Mouse (Mus musculus) brain, embryonic 14.5 days (tissue): ENCODE measurements around the gene Dock9. TPM values are rescaled to one million over a fixed set of nuclear protein-coding genes. Genes with fewer than 3 reads are reported as not detected.

Experiments used
- DNase-seq: peaks from one replicate; pipeline ENCODE4 v3.0.0-alpha.2; 2011; ENCODE audit warnings: low read depth
- CTCF ChIP-seq: fragments of 200-500 bp; IDR thresholded peaks from 2 replicates; pipeline ENCODE4 v1.5.1; 2012; ENCODE audit warnings: inconsistent platforms, mild to moderate bottlenecking, moderate library complexity, borderline replicate concordance; ENCODE audit not compliant: insufficient read depth, insufficient read length; ENCODE audit errors: extremely low read depth
- POLR2A ChIP-seq: fragments of 200-500 bp; IDR thresholded peaks from 2 replicates; pipeline ENCODE4 v1.6.1; 2012; ENCODE audit warnings: mild to moderate bottlenecking, inconsistent platforms, borderline replicate concordance; ENCODE audit not compliant: poor library complexity, insufficient read depth, insufficient read length, severe bottlenecking; ENCODE audit errors: extremely low read depth
- polyA plus RNA-seq: library from polyadenylated mRNA; depleted of rRNA; stranded (reverse); fragments of >200 nt; gene quantifications from 2 replicates; pipeline ENCODE4 v1.2.3, GENCODE M21; 2012

Dock9 gene
- polyA plus RNA-seq, 1 experiment = 30.3 TPM

- DNase-seq = no peak
- TF ChIP-seq CTCF = no peak
- no peak for TF ChIP-seq POLR2A
Observed at GRCm38 (mm10) chr14:121597073-121597472, 200.6 kb downstream of the Dock9 start.

DNA sequence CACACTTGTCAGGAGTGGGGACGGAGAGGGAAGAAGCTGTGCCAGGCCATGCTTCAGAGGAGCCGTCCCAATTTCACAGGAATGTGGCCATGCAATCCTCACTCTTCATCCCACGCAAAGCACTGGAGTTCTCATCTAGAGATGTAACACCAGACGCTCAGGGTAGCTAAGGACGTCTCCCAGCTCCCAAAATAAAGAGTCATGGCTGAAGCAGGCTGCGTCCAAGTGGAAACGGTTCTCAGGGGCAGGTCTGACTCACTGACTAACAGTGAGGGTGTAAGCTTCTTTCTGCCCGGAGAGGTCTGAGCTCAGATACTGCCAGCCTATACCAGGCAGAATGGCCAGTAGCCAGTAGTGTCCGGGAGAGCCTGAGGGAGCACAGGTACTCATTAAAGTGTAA lies 201.0 kb downstream of the Dock9 start:
- no peak for TF ChIP-seq POLR2A
- TF ChIP-seq CTCF = no peak
- DNase-seq = no peak

DNA sequence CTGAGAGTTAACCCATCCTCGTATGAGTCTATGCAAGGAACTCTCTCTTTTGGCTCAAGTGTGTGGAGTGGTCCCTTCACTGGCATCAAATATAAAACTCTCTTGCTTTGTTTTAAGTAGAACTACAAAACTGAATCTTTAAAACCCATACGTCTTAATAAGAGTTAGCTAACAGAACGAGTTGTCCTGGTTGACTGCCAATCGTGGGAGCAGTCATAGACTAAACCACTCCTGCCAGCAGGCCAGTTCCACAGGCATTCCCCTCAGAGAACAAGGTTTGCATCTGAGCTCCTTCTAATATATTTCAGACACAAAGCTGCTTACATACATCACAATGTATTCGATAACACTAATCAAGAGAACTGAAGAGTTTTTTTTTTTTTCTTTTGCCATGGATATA lies 203.0 kb downstream of the Dock9 start:
- TF ChIP-seq POLR2A = no peak
- TF ChIP-seq CTCF = no peak
- DNase-seq = no peak

DNA sequence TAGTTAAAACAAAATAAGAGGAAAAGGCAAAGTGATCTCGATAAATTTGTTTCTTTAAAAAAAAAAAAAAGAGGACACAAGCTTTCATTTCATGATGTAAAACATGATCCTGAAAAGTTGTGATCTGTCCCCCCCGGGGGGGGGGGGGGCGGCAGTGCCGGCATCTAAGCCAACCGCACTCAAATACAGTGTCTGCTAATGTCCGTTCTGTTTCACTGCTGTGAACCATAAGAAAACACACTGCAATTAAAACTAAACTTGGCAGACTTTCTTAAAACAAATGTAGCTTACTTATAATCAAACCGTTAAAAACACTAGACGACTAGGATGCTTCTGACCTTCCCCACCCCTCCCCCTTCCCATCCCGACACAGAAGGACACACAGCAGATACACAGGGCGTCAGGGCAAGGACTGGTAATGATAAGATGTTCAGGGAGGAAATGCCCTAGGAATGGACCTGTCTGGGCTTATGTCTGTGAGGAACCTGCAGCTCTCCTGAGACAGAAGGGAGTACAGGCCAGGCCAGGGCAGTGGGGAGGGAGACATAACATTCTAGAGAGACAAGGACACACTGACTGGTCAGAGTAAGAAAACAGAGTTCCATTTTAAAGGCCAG lies 204.2 kb downstream of the Dock9 start:
- TF ChIP-seq POLR2A (no peak), CTCF (no peak)

DNA sequence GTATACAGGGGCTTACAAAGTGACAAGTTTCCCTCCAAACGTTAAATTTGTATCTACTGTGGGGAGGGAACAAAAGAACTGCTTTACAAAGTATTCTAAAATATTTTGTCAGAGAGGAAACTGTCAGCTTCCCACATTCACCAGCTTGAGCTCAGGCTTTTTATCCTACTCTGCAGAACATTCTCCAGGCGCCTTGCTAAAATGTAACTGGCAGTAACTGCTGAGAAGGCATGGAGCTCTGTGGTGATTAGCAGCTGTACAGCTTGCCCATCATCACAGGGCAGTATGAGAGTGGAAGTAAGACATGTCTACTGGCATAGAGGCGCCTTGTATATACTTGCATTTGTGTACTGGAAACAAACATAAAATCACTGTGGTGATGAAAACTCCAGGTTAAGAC lies 204.7 kb downstream of the Dock9 start:
- peak; percentile 34 for DNase-seq
- no peak for TF ChIP-seq POLR2A
- TF ChIP-seq CTCF = no peak

More for the DNA sequence above, 204.2 kb downstream of the Dock9 start:
- no peak for DNase-seq

- no peak for TF ChIP-seq POLR2A
- no peak for TF ChIP-seq CTCF
- DNase-seq = no peak
Observed at GRCm38 (mm10) chr14:121592356-121592755, 205.3 kb downstream of the Dock9 start.

- TF ChIP-seq POLR2A (no peak), CTCF (peak; percentile 95)
- peak; percentile 83 for DNase-seq
Observed at GRCm38 (mm10) chr14:121589097-121589725, 208.4 kb downstream of the Dock9 start.

DNA sequence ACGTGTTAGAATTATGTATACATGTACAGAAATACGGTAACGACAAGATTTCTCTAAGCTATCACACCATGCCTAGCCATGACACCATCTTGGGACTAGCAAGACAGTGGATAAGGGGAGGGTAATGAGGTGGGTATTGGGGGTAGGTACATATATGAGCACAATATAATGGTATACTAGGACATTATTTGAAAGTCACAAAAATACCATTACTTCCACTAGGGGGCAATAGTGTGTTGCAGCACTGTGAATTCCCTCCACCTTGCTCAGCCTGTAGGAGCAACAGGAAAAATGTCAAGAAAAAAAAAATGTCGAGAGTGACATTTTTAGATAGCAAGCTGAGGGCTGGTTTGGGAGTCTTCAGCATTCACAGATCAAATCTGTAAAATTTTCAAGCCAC lies 209.2 kb downstream of the Dock9 start:
- DNase-seq = peak; percentile 80
- peak; percentile 61; the same call in 1 of the 2 replicates for TF ChIP-seq CTCF
- no peak for TF ChIP-seq POLR2A

DNA sequence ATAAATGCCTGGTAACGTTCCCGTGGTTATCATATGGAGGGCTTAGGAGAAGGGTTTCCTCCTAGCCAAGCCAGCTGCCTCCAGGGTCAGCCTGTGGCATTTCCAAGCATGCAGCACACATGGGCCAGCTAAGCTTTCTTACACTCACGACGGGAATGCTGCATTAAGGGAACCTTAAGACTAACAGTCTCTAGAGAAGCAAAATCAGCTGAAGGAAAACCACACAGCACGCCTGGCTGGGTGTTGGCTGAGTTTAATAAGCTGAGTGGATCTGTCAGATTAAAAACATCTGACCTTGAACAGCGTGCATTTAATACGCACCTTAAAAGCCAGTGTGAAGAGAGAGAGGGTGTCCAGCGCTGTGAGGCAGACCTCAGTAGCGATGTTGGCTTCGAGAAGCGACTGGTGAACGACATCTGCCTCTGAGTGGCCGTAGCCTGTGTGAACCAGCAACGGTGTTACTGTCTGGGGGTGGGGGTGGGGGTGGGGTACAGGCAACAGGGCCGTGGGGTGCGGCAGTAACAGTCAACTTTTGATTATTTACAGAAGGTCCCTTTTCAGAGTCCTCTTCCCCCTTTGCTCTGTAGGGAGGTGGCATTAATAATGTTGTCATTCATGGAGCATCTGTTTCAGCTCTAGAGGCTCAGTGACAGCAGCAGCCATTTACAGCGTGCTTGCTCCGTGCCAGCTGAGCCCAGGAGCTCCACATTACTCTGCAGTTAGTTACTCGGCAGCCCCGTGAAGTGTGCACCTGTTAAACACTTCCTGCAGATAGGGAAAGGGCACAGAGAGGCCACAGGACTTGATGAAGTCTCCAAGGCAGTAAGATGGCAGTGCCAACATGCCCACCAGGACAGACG lies 211.5 kb downstream of the Dock9 start:
- no peak for TF ChIP-seq CTCF
- no peak for TF ChIP-seq POLR2A
- peak; percentile 45 for DNase-seq

- no peak for TF ChIP-seq POLR2A
- TF ChIP-seq CTCF = peak; percentile 73; the same call in 1 of the 2 replicates
- DNase-seq = peak; percentile 67
Observed at GRCm38 (mm10) chr14:121579055-121579454, 218.6 kb downstream of the Dock9 start.

DNA sequence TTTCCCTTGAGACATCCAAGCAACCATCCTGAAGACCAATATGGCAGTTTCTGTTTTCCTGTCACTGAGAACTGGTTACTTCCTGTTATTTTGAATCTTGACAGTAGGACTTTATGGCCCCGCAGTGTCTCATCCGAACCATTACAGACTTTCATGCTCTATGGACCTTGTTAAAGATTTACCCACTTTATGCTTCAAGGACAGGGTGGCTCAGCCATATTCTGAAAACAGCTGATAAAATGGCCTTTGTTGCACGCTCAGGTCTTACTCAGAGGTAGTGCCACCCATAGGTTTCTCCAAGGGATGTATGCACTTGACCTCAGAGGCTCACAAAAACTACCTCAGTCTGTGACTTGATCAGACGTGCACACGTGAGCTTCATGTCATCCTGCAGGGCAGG lies 224.2 kb downstream of the Dock9 start:
- no peak for TF ChIP-seq CTCF
- no peak for TF ChIP-seq POLR2A

DNA sequence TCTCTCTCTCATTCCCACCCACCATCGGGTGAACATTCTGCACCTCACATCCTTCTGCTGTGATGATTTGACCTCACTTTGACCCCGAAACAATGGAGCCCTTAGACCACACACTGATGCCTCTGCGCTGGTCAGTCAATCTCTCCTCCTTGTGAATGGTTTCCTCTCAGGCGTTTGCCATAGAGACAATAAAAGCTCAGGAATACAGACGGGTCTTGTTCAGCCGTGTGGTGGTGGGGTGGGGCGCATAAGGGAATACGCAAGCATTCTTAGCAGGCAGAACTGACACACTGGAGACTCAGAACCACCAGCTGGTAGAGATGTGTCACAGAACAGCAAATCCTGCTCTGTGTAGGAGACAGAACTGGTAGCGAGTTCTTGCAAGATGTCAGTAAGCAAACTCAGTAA lies 230.8 kb downstream of the Dock9 start:
- peak; percentile 71 for DNase-seq
- no peak for TF ChIP-seq POLR2A
- no peak for TF ChIP-seq CTCF

More for the DNA sequence above, 224.2 kb downstream of the Dock9 start:
- DNase-seq = no peak
